In genomic region chr15:11815551-11815950, GRCm38 (mm10) we compare ENCODE assay signal across 13 mouse cellular contexts.
"Had no signal": no experiment of that assay in that cellular context is flagged by ENCODE, and none has a peak within 500 bp of the region (broad histone marks: within the 10 kb centered on the region; RNA-seq: fewer than 3 reads in every experiment).

No protein-coding gene starts in this region.

- H3K27ac ChIP-seq: hindbrain, postnatal 0 days; kidney, postnatal 0 days; limb, embryonic 13.5 days; midbrain, embryonic 12.5 days; neural tube, embryonic 13.5 days; stomach, embryonic 15.5 days had no signal

- H3K9ac ChIP-seq: limb, embryonic 13.5 days; midbrain, embryonic 12.5 days; neural tube, embryonic 13.5 days; stomach, embryonic 15.5 days had no signal

- H3K27me3 ChIP-seq: limb, embryonic 13.5 days; midbrain, embryonic 12.5 days; neural tube, embryonic 13.5 days; stomach, embryonic 15.5 days had no signal

- ATAC-seq: hindbrain, postnatal 0 days; midbrain, embryonic 16.5 days had no signal

- H3K4me2 ChIP-seq: limb, embryonic 13.5 days; midbrain, embryonic 12.5 days; neural tube, embryonic 13.5 days; stomach, embryonic 15.5 days had no signal

- H3K4me1 ChIP-seq: midbrain, embryonic 12.5 days; neural tube, embryonic 13.5 days; stomach, embryonic 15.5 days had no signal

- H3K36me3 ChIP-seq: limb, embryonic 13.5 days; midbrain, embryonic 12.5 days; neural tube, embryonic 13.5 days; stomach, embryonic 15.5 days had no signal

- H3K9me3 ChIP-seq: limb, embryonic 13.5 days; midbrain, embryonic 12.5 days; neural tube, embryonic 13.5 days; stomach, embryonic 15.5 days had no signal

- DNase-seq: kidney, adult 9 months; kidney, postnatal 36 days; left cerebral cortex, postnatal 4 days; right cerebral cortex, postnatal 14 days; thymus, adult 2 months; thymus, postnatal 25 days had no signal

- H3K4me3 ChIP-seq: limb, embryonic 13.5 days; midbrain, embryonic 12.5 days; neural tube, embryonic 13.5 days; stomach, embryonic 15.5 days had no signal
